Mouse (Mus musculus) activated CD4-positive, CD25-positive, alpha-beta regulatory T cell (primary cell): Measurements from ENCODE around the gene Aagab. TPM values are rescaled to one million over a fixed set of nuclear protein-coding genes. Genes with fewer than 3 reads are reported as not detected.

Experiments
- polyA plus RNA-seq, 2 experiments: library from polyadenylated mRNA; unstranded; fragments of 100-300 nt; shearing (Covaris generic); gene quantifications; one replicate each; pipeline ENCODE4 v1.2.1; 2017

Gene Aagab
- 10 to 100 TPM; 38.6 to 45.2 TPM for polyA plus RNA-seq

DNA sequence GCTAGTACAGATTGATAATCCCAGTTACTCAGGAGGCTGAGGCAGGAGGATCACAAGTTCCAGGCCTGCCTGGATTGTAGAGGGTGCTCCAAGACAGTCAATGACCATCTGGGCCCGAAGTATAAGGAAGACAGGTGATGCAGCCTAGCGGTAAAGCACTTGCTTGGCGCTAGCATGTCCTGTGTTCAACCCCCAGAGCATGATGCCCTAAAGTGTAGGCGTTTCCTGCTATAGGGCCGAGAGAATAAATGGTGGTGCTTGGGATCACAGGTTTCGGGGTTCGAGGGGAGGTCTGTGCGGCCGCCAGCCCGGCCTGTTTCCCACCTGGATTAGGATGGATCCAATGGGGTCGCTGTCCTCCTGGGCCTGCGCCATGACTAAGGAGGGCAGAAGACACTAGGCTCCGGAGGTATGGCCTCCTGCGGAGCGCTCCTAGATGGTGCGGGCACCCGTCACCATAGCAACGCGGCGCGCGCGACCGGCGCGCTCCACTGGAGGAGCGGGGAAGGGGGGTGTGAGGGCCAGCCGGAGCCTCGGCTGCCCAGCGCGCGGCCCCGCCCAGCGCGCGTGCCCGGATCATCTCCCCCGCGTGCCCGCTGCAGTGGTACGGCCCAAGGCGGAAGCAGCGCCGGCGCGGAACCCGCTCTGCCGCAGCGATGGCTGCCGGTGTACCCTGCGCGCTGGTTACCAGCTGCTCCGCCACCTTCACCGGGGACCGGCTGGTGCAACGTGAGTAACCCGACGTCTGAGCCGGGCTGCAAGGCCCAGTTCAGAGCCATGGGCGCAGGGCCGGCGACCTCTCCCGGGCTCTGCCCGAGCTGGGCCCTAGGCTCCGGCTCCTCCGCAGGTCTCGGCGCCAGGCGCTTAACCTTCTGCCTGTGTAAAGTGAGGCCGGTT lies at the start of gene Aagab, which contains the start of gene Iqch:
Gene Aagab (plus strand): TSS at position 618 of the 897 bp plus-strand sequence.
Gene Iqch (minus strand): TSS at position 451 of the 897 bp plus-strand sequence.

Other genes starting within 250 kb of the Aagab start
- gene Map2k5, start 224.8 kb upstream of the Aagab start, polyA plus RNA-seq: 10 to 100 TPM; 32.8 to 41.7 TPM
- gene 2300009A05Rik, start 203.4 kb upstream of the Aagab start, polyA plus RNA-seq: 10 to 100 TPM; 47.4 to 87.7 TPM
- gene Iqch, start 167 bp upstream of the Aagab start, polyA plus RNA-seq: under 1 TPM in 1 of 2 experiments, not detected in 1; 0.31 TPM
- gene Smad3, start 155.3 kb downstream of the Aagab start, polyA plus RNA-seq: 10 to 100 TPM; 14.9 to 41.3 TPM